Mouse (Mus musculus): ENCODE measurements at regions not wholly inside any gene's neighbourhood (a gene's known extent, or its start where the extent isn't known, plus 50 kb on each side); places are given as distances from the start of the nearest gene placed in this dataset.

GRCm38 (mm10) chr17:66252926-66253325 is 129.6 kb downstream of the Ddx11 start:
- no peak for DNase-seq (ENCODE audit: low read depth, low spot score)

DNA sequence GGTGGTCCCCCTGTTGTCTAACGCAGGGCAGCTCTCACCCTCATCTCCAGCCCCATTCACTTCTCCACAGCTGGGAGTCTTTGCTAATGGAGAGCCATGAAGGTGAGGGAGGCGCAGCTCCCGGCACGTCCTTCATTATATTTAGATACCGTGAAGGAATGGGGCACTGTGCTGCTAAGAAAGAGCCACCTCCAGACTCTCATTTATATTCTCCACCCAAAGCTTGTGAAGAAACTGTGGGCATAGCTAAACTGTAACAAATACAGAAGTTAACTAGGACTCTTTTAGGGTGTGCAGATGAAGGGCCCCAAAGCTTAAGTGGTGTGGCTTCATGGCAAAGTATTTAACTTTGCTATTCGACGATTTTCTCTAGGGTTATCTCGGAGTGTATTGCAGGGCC is 136.4 kb downstream of the Ddx11 start:
- DNase-seq (ENCODE audit: low read depth, low spot score) = no peak

- no peak for DNase-seq (ENCODE audit: low read depth, low spot score)
These were observed 139.4 kb downstream of the Ddx11 start for GRCm38 (mm10) chr17:66262681-66263240.

- no peak for DNase-seq (ENCODE audit: low read depth, low spot score)
These were observed 140.1 kb downstream of the Ddx11 start for GRCm38 (mm10) chr17:66263405-66263804.

GRCm38 (mm10) chr17:66266803-66267202 is 143.5 kb downstream of the Ddx11 start:
- no peak for DNase-seq (ENCODE audit: low read depth, low spot score)

- DNase-seq (ENCODE audit: low read depth, low spot score) = no peak
These were observed 144.5 kb downstream of the Ddx11 start for GRCm38 (mm10) chr17:66267831-66268230.

- DNase-seq (ENCODE audit: low read depth, low spot score) = no peak
These were observed 146.2 kb downstream of the Ddx11 start for GRCm38 (mm10) chr17:66269567-66269966.

DNA sequence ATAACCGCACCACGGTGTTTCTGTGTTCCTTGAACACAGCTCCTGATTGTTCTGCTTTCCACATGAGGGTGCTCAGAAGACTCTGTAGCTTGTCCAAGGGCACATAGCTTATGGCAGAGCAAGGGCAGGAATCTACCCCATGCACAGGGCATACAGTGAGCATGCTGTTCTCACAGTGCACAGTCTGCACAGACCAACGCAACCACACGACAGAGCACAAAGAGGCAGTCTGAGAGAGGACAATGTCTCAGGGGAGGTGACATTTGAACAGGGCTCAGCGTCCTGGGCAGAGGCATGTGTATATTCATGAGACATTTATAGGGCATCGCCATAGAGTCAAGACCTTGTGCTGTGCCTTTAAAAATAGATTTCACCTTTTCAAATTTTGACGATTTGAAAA is 148.6 kb downstream of the Ddx11 start:
- no peak for DNase-seq (ENCODE audit: low read depth, low spot score)

DNA sequence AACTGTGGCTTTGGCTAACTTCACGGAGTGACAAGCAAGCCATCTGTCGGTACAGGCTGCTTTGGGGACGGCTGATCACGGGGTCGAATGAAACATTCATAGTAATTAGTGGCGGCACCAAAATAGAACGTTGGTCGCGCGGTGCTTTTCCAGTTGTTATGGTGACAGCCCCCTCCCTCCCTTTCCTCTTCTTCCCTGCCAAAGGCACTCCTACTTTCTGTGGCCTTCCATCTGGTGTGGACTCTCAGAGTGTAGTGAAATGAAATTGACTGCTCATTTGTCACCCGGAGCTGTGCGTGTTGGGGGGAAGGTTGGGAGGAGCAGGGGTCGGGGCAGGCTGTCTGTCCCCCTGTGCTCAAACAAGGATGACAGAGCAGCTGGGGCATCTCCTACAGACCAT is 153.5 kb downstream of the Ddx11 start:
- DNase-seq (ENCODE audit: low read depth, low spot score) = no peak

GRCm38 (mm10) chr17:66278037-66278436 is 154.7 kb downstream of the Ddx11 start:
- DNase-seq (ENCODE audit: low read depth, low spot score) = no peak

DNA sequence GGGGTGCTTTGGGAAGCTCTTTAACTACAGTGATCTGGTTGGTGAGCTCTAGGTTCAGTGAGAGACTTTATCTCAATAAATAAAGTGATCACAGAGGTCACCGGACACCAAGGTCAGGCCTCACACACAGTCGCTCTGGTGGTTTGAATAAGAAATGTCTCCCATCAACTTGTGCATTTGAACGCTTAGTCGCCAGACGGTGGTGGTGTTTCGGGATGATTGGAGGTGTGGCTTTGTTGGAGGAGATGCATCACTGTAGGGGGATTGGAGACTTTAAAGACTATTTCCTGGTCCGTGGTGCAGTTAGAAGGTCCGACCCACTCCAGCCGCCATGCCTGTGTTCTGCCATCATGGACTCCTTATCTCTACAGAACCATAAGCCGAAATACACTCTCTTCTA is 162.0 kb downstream of the Ddx11 start:
- DNase-seq (ENCODE audit: low read depth, low spot score) = peak; percentile 98

Data from ES-CJ7 (cell line).